Comparison of ENCODE assay signal across 32 mouse cellular contexts in the genomic region with DNA sequence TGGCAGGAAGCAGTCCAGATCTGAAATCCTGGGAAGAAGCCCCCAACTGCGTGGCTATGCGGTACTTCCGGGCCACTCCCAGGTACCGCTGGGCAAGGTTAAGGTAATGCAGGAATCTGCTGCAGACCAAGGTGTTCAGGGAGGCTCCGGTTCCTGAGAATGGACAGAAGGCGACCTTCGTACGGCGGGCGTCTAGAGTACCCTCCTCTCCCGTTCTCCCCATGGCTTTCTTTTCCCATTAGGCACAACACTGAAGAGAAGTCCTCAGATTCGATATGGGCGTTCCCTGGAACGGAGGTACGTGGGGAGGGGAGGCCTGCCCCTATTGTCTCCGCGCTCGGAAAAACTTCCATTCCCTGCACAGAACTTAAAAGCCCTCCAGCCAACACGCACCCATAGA.
DNase-seq lines count a peak whose midpoint lies in the region; ATAC-seq and TF ChIP-seq lines count a peak whose summit lies in the region.
"Had no signal": no experiment of that assay in that cellular context is flagged by ENCODE, and none has a peak within 500 bp of the region (broad histone marks: within the 10 kb centered on the region; RNA-seq: fewer than 3 reads in every experiment).

No protein-coding gene starts in this region.

- H3K4me2 ChIP-seq in forebrain, embryonic 15.5 days (replicated peaks): no peak overlapping the region
- H3K4me2 ChIP-seq in forebrain, embryonic 13.5 days: no peak overlapping the region
- H3K4me2 ChIP-seq: embryonic facial prominence, embryonic 13.5 days; forebrain, embryonic 12.5 days; heart, embryonic 12.5 days; heart, embryonic 15.5 days; hindbrain, embryonic 13.5 days; intestine, embryonic 15.5 days had no signal

- WGBS in forebrain, embryonic 15.5 days: 75% methylated on average over 19 of the region's 19 CpGs
- 76% methylated on average over 19 of the region's 19 CpGs for WGBS in forebrain, embryonic 13.5 days

- no peak overlapping the region for H3K9ac ChIP-seq in forebrain, embryonic 15.5 days (replicated peaks)
- no peak overlapping the region for H3K9ac ChIP-seq in forebrain, embryonic 13.5 days
- peak overlapping the region; percentile 53; the same call in 1 of the 2 replicates for H3K9ac ChIP-seq in ES-E14 (ENCODE audit: insufficient read depth, low read depth, low read length, poor library complexity, severe bottlenecking)
- H3K9ac ChIP-seq: embryonic facial prominence, embryonic 13.5 days; forebrain, embryonic 12.5 days; forebrain, postnatal 0 days; heart, embryonic 12.5 days; heart, embryonic 15.5 days; hindbrain, embryonic 13.5 days; intestine, embryonic 15.5 days had no signal

- no peak overlapping the region for H3K4me3 ChIP-seq in forebrain, embryonic 15.5 days
- H3K4me3 ChIP-seq in forebrain, embryonic 13.5 days: no peak overlapping the region
- H3K4me3 ChIP-seq in E14TG2a.4 (replicated peaks; ENCODE audit: low read length) (peak overlapping the region; percentile 81), ES-E14 (ENCODE audit: insufficient read depth in 1 of 2, low read depth in 1 of 2, low read length in 2 of 2, poor library complexity in 1 of 2, severe bottlenecking in 1 of 2) (peak overlapping the region; percentile 47 to 54)
- H3K4me3 ChIP-seq: embryonic facial prominence, embryonic 10.5 days; embryonic facial prominence, embryonic 13.5 days; erythroblast, embryonic 14.5 days; forebrain, embryonic 12.5 days; gastrocnemius, adult 2 months; heart, embryonic 12.5 days; heart, embryonic 15.5 days; hindbrain, embryonic 10.5 days; hindbrain, embryonic 13.5 days; intestine, embryonic 15.5 days had no signal

- H3K27me3 ChIP-seq in forebrain, embryonic 15.5 days: no peaks in the 10 kb centered on the region
- peaks cover 46% of the 10 kb centered on the region for H3K27me3 ChIP-seq in forebrain, embryonic 13.5 days
- H3K27me3 ChIP-seq in E14TG2a.4 (ENCODE audit: insufficient read depth, low read length): 0 out of 2 replicates have a peak, but pooled peaks cover 5% of the 10 kb centered on the region
- H3K27me3 ChIP-seq: Patski had no signal

- TF ChIP-seq CTCF in E14TG2a.4 (conservative IDR thresholded peaks at IDR 0.05; ENCODE audit: low read length): no peak

- in situ Hi-C loops in ES-E14 (cut with MboI; ENCODE audit: low sequenced_read_pairs in 2 of 2, unreplicated experiment in 2 of 2): no loop called here

- peaks cover 5% of the 10 kb centered on the region for H3K4me1 ChIP-seq in forebrain, embryonic 15.5 days
- H3K4me1 ChIP-seq in forebrain, embryonic 13.5 days: peaks cover 13% of the 10 kb centered on the region
- H3K4me1 ChIP-seq in E14TG2a.4 (replicated peaks; ENCODE audit: low read depth, low read length) (peaks cover 98% of the 10 kb centered on the region), ES-E14 (ENCODE audit: control insufficient read depth in 2 of 2, insufficient read depth in 2 of 2, low read length in 2 of 2, poor library complexity in 1 of 2) (peaks cover 21 to 49% of the 10 kb centered on the region in 2 experiments)

- H3K36me3 ChIP-seq in forebrain, embryonic 15.5 days: no peaks in the 10 kb centered on the region
- H3K36me3 ChIP-seq in forebrain, embryonic 13.5 days (ENCODE audit: poor library complexity, severe bottlenecking): no peaks in the 10 kb centered on the region
- peaks cover 20% of the 10 kb centered on the region for H3K36me3 ChIP-seq in E14TG2a.4 (ENCODE audit: insufficient read depth, low read length)
- no peaks in the 10 kb centered on the region for H3K36me3 ChIP-seq in ES-E14 (ENCODE audit: control insufficient read depth, insufficient read depth, low read length, poor library complexity, severe bottlenecking)
- H3K36me3 ChIP-seq: embryonic facial prominence, embryonic 10.5 days; embryonic facial prominence, embryonic 13.5 days; forebrain, embryonic 12.5 days; G1E; heart, embryonic 12.5 days; heart, embryonic 15.5 days; hindbrain, embryonic 10.5 days; hindbrain, embryonic 13.5 days; intestine, embryonic 15.5 days had no signal

- no peak for DNase-seq in ES-E14 (ENCODE audit: low read depth, low spot score)
- no peak for DNase-seq in cerebellum, postnatal 14 days
- no peak for DNase-seq in gastrocnemius, postnatal 25 days
- DNase-seq: adrenal gland, adult 8-10 months; adrenal gland, postnatal 25 days; cerebellum, adult 11-12 months; cerebellum, adult 9-10 months; cerebellum, postnatal 25 days; embryo, embryonic 11 days; forebrain, postnatal 0 days; gastrocnemius, adult 2 months; gastrocnemius, postnatal 14 days; heart, adult 18-20 months; heart, postnatal 10 days; heart, postnatal 36 days; kidney, adult 11 months had no signal

- 0 out of 2 replicates have a peak, but pooled peaks have one; percentile 38 for ATAC-seq in forebrain, embryonic 15.5 days (replicated peaks)
- ATAC-seq in forebrain, embryonic 13.5 days: no peak
- ATAC-seq: activated CD4-positive, CD25-positive, alpha-beta regulatory T cell, adult 4 months; forebrain, postnatal 0 days; hindbrain, embryonic 16.5 days; intestine, embryonic 15.5 days; Patski had no signal

- H3K9me3 ChIP-seq in forebrain, embryonic 15.5 days: no peaks in the 10 kb centered on the region
- H3K9me3 ChIP-seq in forebrain, embryonic 13.5 days (replicated peaks): no peaks in the 10 kb centered on the region
- H3K9me3 ChIP-seq in E14TG2a.4 (ENCODE audit: low read length) (peaks cover 3% of the 10 kb centered on the region; the same call in 1 of the 2 replicates), ES-E14 (ENCODE audit: control insufficient read depth, insufficient read depth, low read depth, low read length) (no peaks in the 10 kb centered on the region)
- H3K9me3 ChIP-seq: embryonic facial prominence, embryonic 10.5 days; embryonic facial prominence, embryonic 13.5 days; forebrain, embryonic 12.5 days; G1E; heart, embryonic 12.5 days; heart, embryonic 15.5 days; hindbrain, embryonic 10.5 days; hindbrain, embryonic 13.5 days; intestine, embryonic 15.5 days had no signal

- H3K27ac ChIP-seq in forebrain, embryonic 15.5 days (replicated peaks): no peak overlapping the region
- H3K27ac ChIP-seq in forebrain, embryonic 13.5 days: no peak overlapping the region
- peak overlapping the region; percentile 78 for H3K27ac ChIP-seq in ES-E14 (ENCODE audit: insufficient read depth, low read depth, low read length, poor library complexity, severe bottlenecking)
- H3K27ac ChIP-seq: embryonic facial prominence, embryonic 10.5 days; embryonic facial prominence, embryonic 13.5 days; forebrain, embryonic 12.5 days; gastrocnemius, adult 2 months; heart, embryonic 15.5 days; hindbrain, embryonic 13.5 days; intestine, embryonic 15.5 days had no signal

TF ChIP-seq in ES-E14, 5 proteins besides CTCF, POLR2A, EP300 and RAD21:
- TF ChIP-seq HCFC1 (IDR thresholded peaks at IDR 0.05; ENCODE audit: borderline replicate concordance, insufficient read depth, low read length): no peak
TF ChIP-seq in ES-E14: peak in this region for 0.

Comparison
In these comparisons a context has a peak if more than half of its experiments do, and no peak if none do; other contexts are left out.
1. H3K4me3 ChIP-seq: peak in E14TG2a.4 (single experiment) and ES-E14 (2 of 2); none in forebrain, embryonic 15.5 days (single experiment) and forebrain, embryonic 13.5 days (single experiment).